Mouse (Mus musculus) embryonic facial prominence, embryonic 13.5 days (tissue): ENCODE results near the gene Scnm1. TPM values are rescaled to one million over a fixed set of nuclear protein-coding genes. Genes with fewer than 3 reads are reported as not detected.

Experiments
- ATAC-seq: fragments of 200-750 bp; cut with Nextera tagmentation; 2 replicates; pipeline ENCODE4 v1.8.0; 2017; ENCODE audit warnings: low read depth; ENCODE audit not compliant: insufficient number of reproducible peaks, insufficient read depth, low FRiP score, low TSS enrichment
- H3K27ac ChIP-seq: fragments of 300-500 bp; sonication (generic); 2 replicates; pipeline ENCODE4 v1.5.1; 2015; ENCODE audit warnings: moderate library complexity, mild to moderate bottlenecking, inconsistent platforms
- H3K27me3 ChIP-seq: fragments of 300-500 bp; sonication (generic); 2 replicates; pipeline ENCODE4 v1.6.1; 2015; ENCODE audit warnings: mild to moderate bottlenecking, inconsistent platforms
- H3K36me3 ChIP-seq: fragments of 300-500 bp; sonication (generic); 2 replicates; pipeline ENCODE4 v1.6.1; 2015; ENCODE audit warnings: mild to moderate bottlenecking, inconsistent platforms
- H3K4me1 ChIP-seq: fragments of 300-500 bp; sonication (generic); 2 replicates; pipeline ENCODE4 v1.6.1; 2015; ENCODE audit warnings: inconsistent platforms
- H3K4me2 ChIP-seq: fragments of 300-500 bp; sonication (generic); 2 replicates; pipeline ENCODE4 v1.6.1; 2015; ENCODE audit warnings: moderate library complexity, mild to moderate bottlenecking, inconsistent platforms
- H3K4me3 ChIP-seq: fragments of 300-500 bp; sonication (generic); 2 replicates; pipeline ENCODE4 v1.5.1; 2015; ENCODE audit warnings: mild to moderate bottlenecking, inconsistent platforms
- H3K9ac ChIP-seq: fragments of 300-500 bp; sonication (generic); 2 replicates; pipeline ENCODE4 v1.6.1; 2015; ENCODE audit warnings: mild to moderate bottlenecking, inconsistent platforms
- H3K9me3 ChIP-seq: fragments of 300-500 bp; sonication (generic); 2 replicates; pipeline ENCODE4 v1.6.1; 2016; ENCODE audit warnings: inconsistent platforms
- WGBS: fragments of 180-500 bp; shearing (Covaris S2); methylation state at CpG from one replicate; pipeline ENCODE4 v1.1.7; 2015; ENCODE audit warnings: mixed read lengths; 5-methylcytosine and 5-hydroxymethylcytosine counted together
- polyA plus RNA-seq: library from polyadenylated mRNA; unstranded; fragments of >200 nt; fragmentation: Nextera tagmentation; extraction: Ambion mirVana; gene quantifications from 2 replicates; pipeline ENCODE4 v1.2.1, GENCODE M21; 2015

Gene Scnm1
- polyA plus RNA-seq, result 75.2 and 81.8 TPM in 2 replicates

DNA sequence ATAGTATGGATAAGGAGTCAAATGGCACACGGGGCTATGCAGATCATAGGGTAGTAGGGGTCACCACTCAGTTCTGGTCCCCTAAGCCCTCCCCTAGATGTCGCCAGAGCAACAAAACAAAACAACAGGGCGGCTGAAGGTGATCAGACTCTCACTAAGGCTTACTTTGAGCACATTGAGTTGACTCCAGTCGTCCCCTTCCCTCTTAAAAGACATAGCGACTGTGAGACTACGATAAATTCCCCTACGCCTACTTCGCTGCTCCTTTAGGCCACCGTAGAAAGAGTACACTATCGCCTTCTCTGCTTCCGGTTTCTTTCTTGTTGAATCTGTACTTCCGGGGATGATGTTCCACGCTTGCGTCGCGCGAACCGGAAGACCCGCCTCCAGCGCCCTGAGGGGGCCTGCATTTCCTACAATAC is at the start of gene Scnm1, which contains the start of gene Lysmd1:
Scnm1 (minus strand) TSS at position 332 of the 422 bp plus-strand sequence.
Lysmd1 (plus strand) TSS at position 409 of the 422 bp plus-strand sequence.
- Histone ChIP-seq H3K9ac (peak within 1 kb of the TSS; percentile 86), H3K4me3 (peak within 1 kb of the TSS; percentile 71), H3K27ac (peak within 1 kb of the TSS; percentile 85), H3K4me2 (peak within 1 kb of the TSS; percentile 85), H3K9me3 (no peaks in the 10 kb centered on the region), H3K4me1 (peaks cover 20% of the 10 kb centered on the region), H3K36me3 (peaks cover 30% of the 10 kb centered on the region), H3K27me3 (no peaks in the 10 kb centered on the region)
- ATAC-seq, result peak; percentile 85
- under 1% methylated on average over 20 of the region's 20 CpGs for WGBS

DNA sequence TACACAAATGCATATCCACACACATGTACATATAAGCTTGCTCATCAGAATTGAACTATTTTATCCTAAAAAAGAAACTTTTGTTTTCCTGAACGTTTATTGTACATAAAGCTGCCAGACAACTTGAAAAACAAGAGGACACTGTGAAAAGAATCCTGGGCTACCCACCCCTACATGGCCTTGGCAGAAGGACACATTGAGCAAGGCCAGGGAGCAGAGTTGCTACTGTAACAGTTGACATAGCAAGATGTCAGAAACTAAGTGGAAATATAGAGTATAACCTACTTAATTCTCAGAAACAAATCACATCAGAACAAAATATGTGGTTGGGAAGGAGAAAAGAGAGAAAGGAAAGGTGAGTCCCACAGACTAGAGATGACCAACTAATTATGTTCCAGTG is 48.0 kb upstream of the Scnm1 start:
- H3K9me3 ChIP-seq, result no peaks in the 10 kb centered on the region
- no peak overlapping the region for H3K27ac ChIP-seq
- no peak overlapping the region for H3K9ac ChIP-seq
- no peak for ATAC-seq
- H3K27me3 ChIP-seq, result no peaks in the 10 kb centered on the region
- no peak overlapping the region for H3K4me3 ChIP-seq
- H3K36me3 ChIP-seq, result peaks cover 42% of the 10 kb centered on the region
- 64% methylated on average over 1 of the region's 1 CpGs for WGBS
- no peaks in the 10 kb centered on the region for H3K4me1 ChIP-seq
- H3K4me2 ChIP-seq, result no peak overlapping the region

DNA sequence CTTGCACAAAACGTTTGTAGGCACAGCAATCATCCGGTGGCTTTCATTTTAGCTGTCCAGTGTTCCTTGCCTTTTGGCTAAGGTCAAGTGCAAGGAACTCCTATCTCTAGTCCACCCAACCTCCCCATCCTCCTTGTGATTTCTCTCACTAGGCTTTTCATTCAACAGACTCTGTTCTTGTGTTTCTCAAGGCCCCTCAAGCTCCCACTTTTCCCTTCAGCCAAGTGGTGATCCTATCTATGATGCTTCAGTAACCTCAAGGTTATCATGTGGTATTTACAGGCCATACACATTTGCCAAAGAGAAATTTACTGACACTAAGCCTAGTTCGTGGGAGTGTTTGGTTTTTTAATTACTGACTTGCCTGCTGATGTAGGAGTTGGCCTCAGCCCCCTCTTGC is 46.1 kb upstream of the Scnm1 start:
- Histone ChIP-seq H3K9ac (no peak overlapping the region), H3K9me3 (no peaks in the 10 kb centered on the region), H3K4me1 (no peaks in the 10 kb centered on the region), H3K27ac (no peak overlapping the region), H3K36me3 (peaks cover 23% of the 10 kb centered on the region), H3K4me3 (no peak overlapping the region), H3K4me2 (no peak overlapping the region), H3K27me3 (no peaks in the 10 kb centered on the region; the same call in 1 of the 2 replicates)
- WGBS, result 71% methylated on average over 3 of the region's 3 CpGs
- ATAC-seq, result no peak

DNA sequence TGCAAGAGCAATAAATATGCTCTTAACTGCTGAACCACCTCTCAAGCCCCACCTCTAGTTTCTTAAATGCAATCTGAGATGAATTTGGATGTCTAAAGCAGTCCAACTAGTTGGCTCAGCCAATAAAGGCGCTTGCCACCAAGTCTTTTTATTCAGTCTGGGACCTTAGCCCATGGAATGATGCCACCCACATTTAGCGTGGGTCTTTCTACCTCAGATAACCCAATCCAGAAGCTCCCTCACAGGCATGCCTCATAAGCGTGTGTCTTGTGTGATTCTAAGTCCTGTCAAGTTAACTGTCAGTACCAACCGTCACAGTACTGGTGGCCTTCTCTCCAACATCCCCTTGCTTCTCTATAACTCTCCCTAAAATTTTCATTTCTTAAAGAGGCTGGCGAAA is 45.1 kb upstream of the Scnm1 start:
- no peak overlapping the region for H3K9ac ChIP-seq
- peaks cover 4% of the 10 kb centered on the region for H3K4me1 ChIP-seq
- no peak for ATAC-seq
- peaks cover 3% of the 10 kb centered on the region for H3K27me3 ChIP-seq
- H3K4me2 ChIP-seq, result no peak overlapping the region
- no peak overlapping the region for H3K27ac ChIP-seq
- H3K36me3 ChIP-seq, result peaks cover 14% of the 10 kb centered on the region
- no peak overlapping the region for H3K4me3 ChIP-seq
- no peaks in the 10 kb centered on the region for H3K9me3 ChIP-seq
- WGBS, result 79% methylated on average over 5 of the region's 5 CpGs

DNA sequence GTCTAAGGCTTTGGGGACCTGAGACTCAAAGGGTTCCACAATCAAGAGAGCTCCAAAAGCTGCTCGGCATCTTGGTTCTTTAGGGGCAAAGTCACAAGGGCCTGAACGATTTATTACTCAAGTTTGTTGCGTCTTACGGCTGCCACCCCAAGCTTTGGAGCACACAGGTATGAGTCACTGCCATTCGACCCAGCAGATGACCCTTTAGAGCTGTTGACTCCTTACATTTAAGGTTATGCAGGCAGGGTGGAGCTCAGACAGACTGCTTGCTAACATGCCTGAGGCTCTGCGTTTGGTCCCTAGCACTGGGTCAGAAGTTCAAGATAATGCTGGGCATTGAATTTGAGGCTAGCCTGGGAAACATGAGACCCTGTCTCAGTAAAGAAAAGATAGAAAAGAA is 43.8 kb upstream of the Scnm1 start:
- 72% methylated on average over 6 of the region's 6 CpGs for WGBS
- no peak for ATAC-seq
- Histone ChIP-seq H3K27me3 (peaks cover 17% of the 10 kb centered on the region), H3K9ac (no peak overlapping the region), H3K27ac (no peak overlapping the region), H3K4me1 (peaks cover 17% of the 10 kb centered on the region), H3K36me3 (peaks cover 11% of the 10 kb centered on the region), H3K4me3 (no peak overlapping the region), H3K9me3 (no peaks in the 10 kb centered on the region), H3K4me2 (no peak overlapping the region)

DNA sequence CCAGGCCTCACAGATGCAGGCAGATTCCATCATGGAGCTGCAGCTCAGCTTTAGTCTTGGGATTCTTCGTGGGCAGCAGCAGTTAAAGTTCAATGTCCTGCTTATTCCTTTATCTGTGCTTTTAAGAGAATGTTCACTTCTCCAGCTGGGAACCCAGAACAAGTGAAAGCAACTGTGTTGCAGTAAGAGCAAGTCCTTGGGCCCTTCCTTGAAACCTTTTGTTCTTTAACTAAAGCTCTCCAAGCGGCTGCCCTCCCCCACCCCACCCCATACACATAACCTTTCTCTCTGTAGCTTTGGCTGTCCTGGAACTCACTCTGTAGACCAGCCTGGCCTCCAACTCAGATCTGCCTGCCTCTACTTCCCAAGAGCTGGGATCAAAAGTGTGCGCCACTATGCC is 42.7 kb upstream of the Scnm1 start:
- peaks cover 28% of the 10 kb centered on the region for H3K27me3 ChIP-seq
- no peak overlapping the region for H3K4me3 ChIP-seq
- H3K4me1 ChIP-seq, result peaks cover 19% of the 10 kb centered on the region
- no peak for ATAC-seq
- no peak overlapping the region for H3K9ac ChIP-seq
- WGBS, result 62% methylated on average over 3 of the region's 3 CpGs
- no peaks in the 10 kb centered on the region for H3K9me3 ChIP-seq
- H3K36me3 ChIP-seq, result peaks cover 21% of the 10 kb centered on the region
- H3K4me2 ChIP-seq, result no peak overlapping the region
- no peak overlapping the region for H3K27ac ChIP-seq

DNA sequence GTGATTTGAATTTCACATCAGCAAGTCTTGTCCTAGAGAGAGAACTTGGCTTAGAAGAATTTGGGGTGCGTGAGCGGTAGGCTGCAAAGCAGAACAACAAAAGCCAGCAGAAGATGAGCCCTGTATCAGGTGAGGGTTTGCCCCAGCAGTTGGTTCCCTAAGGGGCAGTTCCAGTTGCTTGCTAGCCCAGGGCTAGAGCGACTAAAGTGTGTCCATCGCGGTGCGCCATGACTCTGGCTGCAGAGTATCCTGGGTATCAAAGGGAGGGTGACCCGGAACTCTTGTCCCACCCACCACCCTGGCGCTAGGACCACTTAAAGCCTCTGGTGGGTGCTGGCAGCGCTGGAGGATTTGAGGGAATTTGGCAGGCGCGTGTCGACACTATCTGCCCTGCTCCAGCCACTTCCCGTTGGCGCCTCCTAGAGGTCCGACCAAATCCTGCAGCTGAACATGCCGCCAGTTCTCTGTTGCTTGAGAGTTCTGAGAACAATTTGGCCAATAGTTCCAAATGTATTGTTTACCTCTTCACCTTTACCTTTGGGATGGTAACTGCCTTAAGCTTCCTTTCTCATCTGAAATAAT is 40.3 kb upstream of the Scnm1 start:
- 8% methylated on average over 16 of the region's 16 CpGs for WGBS

DNA sequence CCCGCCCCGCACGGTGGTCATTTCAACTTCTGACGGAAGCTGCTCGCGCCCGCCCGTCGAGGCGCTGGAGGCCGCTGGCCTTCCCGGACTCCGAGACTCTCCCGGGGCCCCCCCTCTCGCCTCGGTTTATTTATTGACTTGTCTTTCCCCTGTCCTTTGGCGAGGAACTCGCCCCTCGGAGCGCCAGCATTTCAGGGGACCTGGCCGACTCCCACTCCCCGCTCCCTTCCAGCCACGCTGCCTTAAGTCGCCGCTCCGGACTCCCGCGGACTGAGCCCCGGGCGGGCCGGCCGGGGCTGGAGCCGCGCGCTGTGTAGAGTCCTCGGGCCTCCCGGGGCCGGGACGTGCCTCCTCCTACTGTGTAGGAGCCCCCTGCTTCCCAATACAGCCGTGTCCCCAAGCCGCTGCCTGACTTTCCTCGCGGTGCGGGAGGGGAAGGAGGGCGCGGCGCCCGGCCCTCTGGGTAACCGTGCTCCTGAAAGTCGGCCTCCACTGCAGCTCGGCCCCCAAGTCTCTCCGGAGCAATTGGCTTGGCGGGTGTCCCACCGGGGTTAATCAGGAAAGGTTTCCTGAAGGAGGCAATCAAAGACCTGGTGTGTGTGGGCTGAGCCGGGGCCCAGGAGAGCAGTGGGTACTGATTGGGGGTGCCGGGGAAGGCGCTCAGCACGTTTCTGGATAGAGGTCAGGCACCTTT is 39.6 kb upstream of the Scnm1 start:
- peak; percentile 35; the same call in 1 of the 2 replicates for ATAC-seq
- Histone ChIP-seq H3K4me1 (peaks cover 19% of the 10 kb centered on the region), H3K4me3 (peak overlapping the region; percentile 32), H3K27me3 (peaks cover 51% of the 10 kb centered on the region), H3K9me3 (no peaks in the 10 kb centered on the region), H3K36me3 (peaks cover 52% of the 10 kb centered on the region), H3K9ac (peak overlapping the region; percentile 65), H3K4me2 (peak overlapping the region; percentile 53), H3K27ac (no peak overlapping the region)
- WGBS, result 16% methylated on average over 57 of the region's 58 CpGs

More for the DNA sequence above, 40.3 kb upstream of the Scnm1 start:
- peak overlapping the region; percentile 32; the same call in 1 of the 2 replicates for H3K4me3 ChIP-seq
- H3K9me3 ChIP-seq, result no peaks in the 10 kb centered on the region
- H3K4me1 ChIP-seq, result peaks cover 19% of the 10 kb centered on the region
- H3K27me3 ChIP-seq, result peaks cover 51% of the 10 kb centered on the region
- no peak for ATAC-seq
- H3K27ac ChIP-seq, result no peak overlapping the region
- H3K36me3 ChIP-seq, result peaks cover 45% of the 10 kb centered on the region
- no peak overlapping the region for H3K9ac ChIP-seq
- peak overlapping the region; percentile 53 for H3K4me2 ChIP-seq

DNA sequence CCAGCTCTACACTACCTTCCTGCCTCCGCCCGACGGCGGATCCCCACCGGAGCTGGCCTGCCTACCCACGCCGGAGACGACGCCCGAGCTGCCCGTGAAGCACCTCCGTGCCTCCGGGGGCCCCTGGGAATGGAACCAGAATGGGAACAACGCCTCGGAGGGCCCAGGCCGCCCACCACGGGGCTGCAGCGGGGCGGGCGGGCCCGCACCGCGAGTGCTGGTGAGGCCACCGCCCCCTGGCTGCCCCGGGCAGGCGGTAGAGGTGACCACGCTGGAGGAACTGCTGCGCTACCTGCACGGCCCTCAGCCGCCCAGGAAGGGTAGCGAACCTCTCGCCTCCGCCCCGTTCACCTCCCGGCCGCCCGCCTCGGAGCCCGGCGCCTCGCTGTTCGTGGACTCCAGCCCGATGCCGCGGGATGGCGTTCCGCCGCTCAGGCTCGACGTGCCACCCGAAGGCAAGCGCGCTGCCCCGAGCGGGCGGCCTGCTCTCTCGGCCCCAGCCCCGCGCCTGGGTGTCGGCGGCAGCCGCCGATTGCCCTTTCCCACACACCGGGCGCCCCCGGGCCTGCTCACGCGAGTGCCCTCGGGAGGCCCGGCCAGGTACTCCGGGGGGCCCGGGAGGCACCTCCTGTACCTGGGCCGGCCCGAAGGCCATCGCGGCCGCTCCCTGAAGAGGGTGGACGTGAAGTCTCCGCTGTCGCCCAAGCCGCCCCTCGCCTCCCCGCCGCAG is 38.9 kb upstream of the Scnm1 start:
- H3K27ac ChIP-seq, result no peak overlapping the region
- peak overlapping the region; percentile 65 for H3K9ac ChIP-seq
- WGBS, result 20% methylated on average over 77 of the region's 84 CpGs
- H3K36me3 ChIP-seq, result peaks cover 59% of the 10 kb centered on the region
- H3K4me3 ChIP-seq, result peak overlapping the region; percentile 32; the same call in 1 of the 2 replicates
- no peak for ATAC-seq
- peaks cover 19% of the 10 kb centered on the region for H3K4me1 ChIP-seq
- peak overlapping the region; percentile 53 for H3K4me2 ChIP-seq
- no peaks in the 10 kb centered on the region for H3K9me3 ChIP-seq
- H3K27me3 ChIP-seq, result peaks cover 51% of the 10 kb centered on the region

DNA sequence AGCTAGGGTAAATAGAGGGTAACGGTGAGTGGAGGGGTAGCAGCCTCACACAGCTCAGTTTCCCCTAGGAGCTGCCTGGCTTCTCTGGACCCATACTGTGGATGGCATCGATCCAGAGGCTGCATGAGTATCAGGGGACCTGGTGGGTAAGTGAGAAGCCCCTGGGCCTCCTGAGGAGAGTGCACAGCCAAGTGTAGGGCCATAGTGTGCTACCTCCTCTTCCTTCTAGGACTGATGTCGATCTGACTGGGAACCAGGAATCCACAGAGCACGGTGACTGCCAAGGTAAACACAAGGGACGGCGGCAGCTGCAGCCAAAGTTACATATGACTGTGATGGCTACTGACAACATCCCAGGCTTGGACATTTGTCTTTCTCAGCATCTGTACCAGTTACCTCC is 37.3 kb upstream of the Scnm1 start:
- H3K4me1 ChIP-seq, result peaks cover 19% of the 10 kb centered on the region
- no peak overlapping the region for H3K27ac ChIP-seq
- H3K4me3 ChIP-seq, result no peak overlapping the region
- no peak for ATAC-seq
- H3K36me3 ChIP-seq, result peaks cover 75% of the 10 kb centered on the region
- H3K4me2 ChIP-seq, result no peak overlapping the region
- H3K27me3 ChIP-seq, result peaks cover 51% of the 10 kb centered on the region
- no peak overlapping the region for H3K9ac ChIP-seq
- no peaks in the 10 kb centered on the region for H3K9me3 ChIP-seq
- 77% methylated on average over 6 of the region's 6 CpGs for WGBS

DNA sequence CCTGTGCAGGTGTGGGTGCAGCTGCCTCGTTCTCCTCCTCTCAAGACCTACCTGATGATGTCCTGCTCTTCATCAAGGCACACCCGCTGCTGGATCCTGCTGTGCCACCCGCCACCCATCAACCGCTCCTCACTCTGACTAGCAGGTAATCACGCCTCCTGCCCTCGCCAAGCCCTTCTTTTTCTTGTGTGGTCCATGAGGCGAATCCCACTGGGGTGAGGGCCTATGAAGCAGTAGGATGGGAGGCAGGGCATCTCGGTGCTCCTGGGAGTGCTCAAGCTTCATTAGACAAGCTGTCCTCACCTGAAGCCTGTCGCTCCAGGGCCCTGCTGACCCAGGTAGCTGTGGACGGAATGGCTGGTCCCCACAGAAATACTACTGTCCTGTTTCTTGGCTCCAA is 36.2 kb upstream of the Scnm1 start:
- H3K36me3 ChIP-seq, result peaks cover 85% of the 10 kb centered on the region

More for the DNA sequence above, 36.2 kb upstream of the Scnm1 start:
- Histone ChIP-seq H3K9ac (no peak overlapping the region), H3K27ac (no peak overlapping the region), H3K27me3 (peaks cover 51% of the 10 kb centered on the region), H3K4me2 (no peak overlapping the region), H3K9me3 (no peaks in the 10 kb centered on the region; the same call in 1 of the 2 replicates), H3K4me3 (no peak overlapping the region), H3K4me1 (peaks cover 19% of the 10 kb centered on the region)
- 92% methylated on average over 10 of the region's 10 CpGs for WGBS
- ATAC-seq, result no peak
